Mouse (Mus musculus) urinary bladder, postnatal 14 days (tissue): ENCODE measurements around the gene Tmem86b.
"Not testable (repeated sequence)": the region's sequence is repeated elsewhere in the genome, so short reads cannot be mapped to it uniquely, and the experiment has no call there.

Source experiments
- DNase-seq: peaks from one replicate; pipeline ENCODE4 v3.0.0; 2021; ENCODE audit warnings: low spot score

The Tmem86b gene

GRCm38 (mm10) chr7:4647992-4648391 is 16.8 kb upstream of the Tmem86b start:
- no peak for DNase-seq

- no peak for DNase-seq
These were observed 16.1 kb upstream of the Tmem86b start for GRCm38 (mm10) chr7:4647291-4647690.

- no peak for DNase-seq
These were observed 15.6 kb upstream of the Tmem86b start for GRCm38 (mm10) chr7:4646806-4647205.

GRCm38 (mm10) chr7:4643225-4643624 is 12.0 kb upstream of the Tmem86b start:
- DNase-seq: no peak

- DNase-seq: no peak
These were observed 10.7 kb upstream of the Tmem86b start for GRCm38 (mm10) chr7:4641956-4642355.

GRCm38 (mm10) chr7:4641155-4641554 is 9.9 kb upstream of the Tmem86b start:
- no peak for DNase-seq

GRCm38 (mm10) chr7:4636179-4636578 is 5.0 kb upstream of the Tmem86b start:
- no peak for DNase-seq

- no peak for DNase-seq
These were observed 1.0 kb downstream of the Tmem86b start for GRCm38 (mm10) chr7:4630198-4630597.

- DNase-seq: no peak
These were observed 1.6 kb downstream of the Tmem86b start for GRCm38 (mm10) chr7:4629586-4629985.

- DNase-seq: no peak
These were observed 5.3 kb downstream of the Tmem86b start for GRCm38 (mm10) chr7:4625928-4626327.

GRCm38 (mm10) chr7:4624343-4624742 is 6.9 kb downstream of the Tmem86b start:
- DNase-seq: no peak

- peak; percentile 51 for DNase-seq
These were observed 7.6 kb downstream of the Tmem86b start for GRCm38 (mm10) chr7:4623544-4624189.

- DNase-seq: peak; percentile 43
These were observed 11.2 kb downstream of the Tmem86b start for GRCm38 (mm10) chr7:4619979-4620378.

- no peak for DNase-seq
These were observed 17.4 kb downstream of the Tmem86b start for GRCm38 (mm10) chr7:4613740-4614403.

- no peak for DNase-seq
These were observed 18.3 kb downstream of the Tmem86b start for GRCm38 (mm10) chr7:4612956-4613355.

- DNase-seq: no peak
These were observed 18.8 kb downstream of the Tmem86b start for GRCm38 (mm10) chr7:4612386-4612785.

- DNase-seq: no peak
These were observed 19.3 kb downstream of the Tmem86b start for GRCm38 (mm10) chr7:4611921-4612341.

GRCm38 (mm10) chr7:4611511-4611910 is 19.7 kb downstream of the Tmem86b start:
- no peak for DNase-seq

GRCm38 (mm10) chr7:4608002-4608401 is 23.2 kb downstream of the Tmem86b start:
- no peak for DNase-seq

- no peak for DNase-seq
These were observed 27.3 kb downstream of the Tmem86b start, which contains the start of gene Ptprh for GRCm38 (mm10) chr7:4603873-4604272. Gene Ptprh, minus strand, starts transcription at chr7:4604041.

GRCm38 (mm10) chr7:4602969-4603368 is 28.3 kb downstream of the Tmem86b start:
- no peak for DNase-seq

- not testable (repeated sequence) for DNase-seq
These were observed 34.2 kb downstream of the Tmem86b start for GRCm38 (mm10) chr7:4597046-4597445.

- not testable (repeated sequence) for DNase-seq
These were observed 49.7 kb downstream of the Tmem86b start for GRCm38 (mm10) chr7:4581481-4581880.
